Mouse (Mus musculus) left cerebral cortex, postnatal 14 days (tissue): Measurements from ENCODE around the gene Wwtr1. TPM values are rescaled to one million over a fixed set of nuclear protein-coding genes. Genes with fewer than 3 reads are reported as not detected.

ENCODE experiments used
- DNase-seq, 2 experiments: peaks; one replicate each; pipeline ENCODE4 v3.0.0; 2021 to 2022; ENCODE audit warnings: low spot score in 2 of 2, mixed read lengths in 1 of 2
- intact Hi-C: fragments of 180-260 bp; cut with DNase I; formaldehyde crosslinking; loops from one replicate; pipeline ENCODE4 v1.15.1; 2025
- long read RNA-seq, 2 experiments: library from polyadenylated mRNA; stranded (forward); transcript quantifications; one replicate each; pipeline ENCODE4 v2.0.0; 2021
- total RNA-seq, 2 experiments: library from RNA; stranded (reverse); gene quantifications; 2 replicates each; pipeline ENCODE4 v1.2.3; 2021

The Wwtr1 gene
- total RNA-seq, result 10 to 100 TPM; 20.6 to 20.7 TPM
- long read RNA-seq, experiment 1, full-length matches to known transcripts, result 22 of 28 reads
- long read RNA-seq, experiment 1, partial matches to known transcripts, result 3 of 28 reads
- long read RNA-seq, experiment 1, other reads (novel, unspliced or antisense), result 3 of 28 reads
- long read RNA-seq, experiment 2, full-length matches to known transcripts, result 30 of 36 reads
- long read RNA-seq, experiment 2, partial matches to known transcripts, result 6 of 36 reads
- long read RNA-seq, experiment 2, other reads (novel, unspliced or antisense), result 0 of 36 reads

DNA sequence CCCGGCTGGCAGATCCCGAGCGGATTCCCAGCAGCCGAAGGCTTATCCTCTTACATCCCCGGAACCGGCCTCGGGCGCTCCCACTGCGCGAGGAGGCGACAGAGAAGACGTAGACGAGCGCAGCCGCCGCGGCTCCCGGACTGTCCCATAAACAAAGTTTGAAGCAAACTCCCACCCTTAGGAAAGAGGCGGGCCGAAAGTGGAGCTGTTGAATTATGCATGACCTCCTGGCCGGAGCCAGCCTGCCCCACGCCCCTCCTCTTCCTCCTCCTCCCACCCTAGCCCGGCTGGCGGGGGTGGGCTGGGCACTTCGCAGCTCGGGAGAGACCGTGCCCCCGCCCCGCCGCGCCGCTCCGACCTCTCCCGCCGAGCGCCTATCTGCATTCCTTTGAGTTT is at the start of gene Wwtr1:
Gene Wwtr1, minus strand, starts transcription at position 251 of the 396 bp plus-strand sequence.
- intact Hi-C loops, result loop anchor here (1.0 to 5.0 kb wide), 2 partner anchors 58 to 105 kb away; no protein-coding TSS in a partner anchor
- DNase-seq, result peak; percentile 56 to 59

DNA sequence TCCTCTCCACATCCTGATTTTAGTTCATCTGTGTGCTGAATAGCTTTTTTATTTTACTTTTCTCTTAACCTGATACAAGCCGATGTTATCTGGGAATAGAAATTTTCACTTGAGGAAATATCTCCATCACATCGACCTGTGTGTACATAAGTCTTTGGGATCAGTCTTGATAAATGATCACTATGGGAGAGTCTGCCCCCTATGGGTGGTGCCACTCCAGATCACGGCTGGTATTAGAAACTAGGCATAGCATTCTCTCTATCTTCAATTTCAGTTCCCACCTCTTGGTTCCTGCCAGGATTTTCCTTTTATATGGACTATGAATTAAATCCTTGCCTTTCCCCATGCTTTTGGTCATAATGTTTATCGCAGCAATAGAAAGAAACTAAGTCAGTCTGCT is 44.0 kb upstream of the Wwtr1 start:
- intact Hi-C loops, result no loop called here
- DNase-seq, result no peak

DNA sequence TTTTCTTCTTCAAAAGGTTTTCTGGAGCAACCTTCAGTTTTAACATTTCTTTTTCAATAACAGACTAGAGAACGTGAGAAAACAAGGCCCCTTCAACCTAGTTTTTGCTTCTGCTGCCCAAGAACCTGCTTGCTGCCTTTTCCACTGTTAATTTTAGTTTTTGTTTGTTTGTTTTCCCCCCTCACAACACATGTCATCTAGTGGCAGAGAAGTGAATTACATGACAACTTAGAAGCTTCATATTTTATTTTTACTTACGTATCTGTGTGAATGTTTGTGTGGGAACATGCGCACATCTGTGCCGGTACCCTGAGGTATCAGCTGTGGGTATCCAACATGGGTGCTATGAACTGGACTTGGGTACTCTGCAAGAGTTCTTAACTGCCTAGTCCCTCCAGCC is 39.9 kb upstream of the Wwtr1 start:
- intact Hi-C loops, result no loop called here
- DNase-seq, result no peak

DNA sequence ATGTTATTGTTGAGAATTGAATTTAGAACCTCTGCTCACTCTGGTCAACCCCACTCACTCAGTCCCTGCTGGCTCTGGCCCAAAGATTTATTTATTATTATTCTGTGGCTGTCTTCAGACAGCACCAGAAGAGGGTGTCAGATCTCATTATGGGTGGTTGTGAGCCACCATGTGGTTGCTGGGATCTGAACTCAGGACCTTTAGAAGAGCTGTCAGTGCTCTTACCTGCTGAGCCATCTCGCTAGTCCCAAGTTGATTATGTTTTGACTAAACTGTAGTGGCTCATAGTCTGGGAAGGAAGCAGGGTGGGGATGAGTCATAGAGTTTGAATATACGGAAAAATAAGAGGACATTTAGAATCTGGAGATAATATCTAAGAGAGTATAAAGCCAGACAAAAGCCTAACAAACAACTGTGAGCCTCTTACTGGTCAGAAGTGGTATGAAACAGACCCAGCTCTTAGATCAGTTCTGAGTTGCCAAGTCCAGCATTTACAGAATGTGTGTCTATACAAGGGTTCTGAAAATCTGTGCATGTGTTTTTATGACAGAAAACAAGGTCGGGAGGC is 36.8 kb upstream of the Wwtr1 start:
- intact Hi-C loops, result no loop called here
- DNase-seq, result no peak

DNA sequence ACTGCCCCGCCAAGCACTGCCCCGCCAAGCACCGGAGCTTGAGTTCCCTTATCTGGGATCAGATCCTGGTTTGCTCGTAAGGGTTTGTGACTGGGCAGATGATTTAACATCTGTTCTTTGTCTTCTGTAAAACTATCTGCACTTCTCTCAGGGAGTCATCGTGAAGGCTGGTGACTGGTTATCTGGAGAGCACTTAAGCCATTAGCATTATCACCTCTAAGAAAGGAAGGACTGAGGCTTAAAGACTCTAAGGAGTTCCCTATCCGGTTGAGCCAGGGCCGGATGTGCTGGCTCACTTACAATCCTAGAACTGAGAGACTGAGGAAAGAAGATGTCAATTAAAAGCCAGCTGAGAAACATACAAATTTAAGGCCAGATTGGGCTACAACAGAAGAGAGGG is 36.1 kb upstream of the Wwtr1 start:
- intact Hi-C loops, result no loop called here
- no peak for DNase-seq

DNA sequence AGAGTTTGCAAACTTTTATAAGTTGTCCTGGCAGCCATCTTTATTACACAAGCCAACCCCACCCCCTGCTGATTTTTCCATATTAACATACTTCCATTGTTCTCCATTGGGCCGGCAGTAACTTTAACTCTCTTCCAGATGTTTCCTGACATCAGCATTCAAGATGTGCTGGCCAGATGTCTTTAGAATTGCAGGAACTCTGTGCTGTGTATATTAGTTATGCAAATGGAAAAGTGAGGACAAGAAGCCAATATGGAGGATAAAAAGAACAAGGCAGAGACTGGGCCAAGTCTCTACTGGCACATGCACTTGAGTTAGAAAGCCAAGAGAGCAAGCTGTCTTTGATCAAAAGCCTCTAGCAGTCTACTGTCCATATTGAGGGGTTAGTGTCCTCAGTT is 28.9 kb upstream of the Wwtr1 start:
- no peak for DNase-seq
- intact Hi-C loops, result no loop called here

DNA sequence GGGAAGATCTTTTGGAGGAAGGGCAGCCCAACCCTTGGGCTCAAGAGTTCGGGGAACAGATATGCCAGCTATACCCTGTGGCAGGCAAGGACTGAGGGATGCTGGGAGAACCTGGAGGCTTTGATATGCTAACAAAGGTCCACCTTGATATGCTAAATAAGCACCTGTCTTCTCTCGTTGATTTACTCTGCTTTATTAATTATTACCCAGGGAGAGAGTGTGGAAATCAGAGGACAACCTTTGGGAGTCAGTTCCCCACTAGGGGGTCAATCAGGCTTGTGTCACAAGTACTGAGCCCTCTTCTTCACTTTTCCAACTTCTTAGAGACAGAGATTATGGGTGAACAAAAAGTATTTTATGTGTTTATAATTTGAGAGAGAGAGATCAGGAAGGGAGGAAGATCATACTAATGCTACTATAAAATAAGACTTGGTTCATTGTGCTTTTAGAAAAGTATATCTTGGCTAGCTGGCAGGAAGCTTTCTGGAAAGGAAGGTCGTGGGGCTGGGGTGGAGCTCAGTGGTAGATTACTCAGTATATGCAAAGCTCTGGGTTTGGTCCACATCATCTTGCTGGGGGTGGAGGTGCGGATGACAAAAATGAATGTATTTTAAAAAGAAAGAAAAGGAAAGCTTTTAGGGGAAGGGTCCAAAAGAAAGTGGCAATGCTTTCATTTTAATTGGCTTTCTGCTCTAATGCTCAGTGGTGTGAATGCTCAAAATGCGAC is 28.3 kb upstream of the Wwtr1 start:
- intact Hi-C loops, result no loop called here
- no peak for DNase-seq

DNA sequence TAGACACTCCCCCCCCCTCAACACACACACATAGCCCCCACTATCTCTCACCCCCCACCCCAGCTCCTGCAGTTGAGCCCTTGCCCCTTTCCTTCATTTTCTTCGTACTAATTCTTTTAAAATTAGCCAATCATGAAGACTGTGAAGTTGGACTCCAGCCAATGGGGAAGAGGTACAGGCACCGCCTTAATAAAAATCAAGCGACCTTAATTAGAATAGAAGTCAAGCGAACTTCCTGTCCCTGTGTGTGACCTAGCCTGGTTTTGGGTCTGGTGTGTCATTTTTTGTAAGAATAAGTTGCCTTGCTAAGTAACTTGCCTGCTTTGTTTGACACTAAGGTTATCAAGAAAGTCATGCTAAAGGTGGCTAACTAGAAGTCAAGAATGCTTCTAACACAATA is 26.9 kb upstream of the Wwtr1 start:
- no peak for DNase-seq
- intact Hi-C loops, result no loop called here

DNA sequence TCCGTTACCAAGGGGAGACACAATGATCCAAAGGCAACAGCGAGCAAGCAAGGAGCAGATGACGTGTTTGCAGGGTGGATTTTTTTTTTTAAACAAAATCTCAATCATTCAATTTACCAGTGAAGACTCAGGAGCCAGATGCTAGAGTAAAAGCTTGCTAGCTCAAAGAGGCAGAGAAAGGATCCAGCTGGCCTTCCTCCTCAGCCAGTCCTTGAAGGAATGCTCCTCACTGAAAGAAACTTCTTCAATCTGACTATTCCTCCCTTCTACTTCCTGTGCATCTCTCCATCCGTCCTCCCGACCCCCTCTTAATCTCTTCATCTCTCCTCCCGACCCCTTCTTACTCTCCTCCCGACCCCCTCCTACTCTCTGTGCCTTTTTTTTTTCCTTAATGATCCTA is 20.9 kb upstream of the Wwtr1 start:
- intact Hi-C loops, result no loop called here
- no peak for DNase-seq

DNA sequence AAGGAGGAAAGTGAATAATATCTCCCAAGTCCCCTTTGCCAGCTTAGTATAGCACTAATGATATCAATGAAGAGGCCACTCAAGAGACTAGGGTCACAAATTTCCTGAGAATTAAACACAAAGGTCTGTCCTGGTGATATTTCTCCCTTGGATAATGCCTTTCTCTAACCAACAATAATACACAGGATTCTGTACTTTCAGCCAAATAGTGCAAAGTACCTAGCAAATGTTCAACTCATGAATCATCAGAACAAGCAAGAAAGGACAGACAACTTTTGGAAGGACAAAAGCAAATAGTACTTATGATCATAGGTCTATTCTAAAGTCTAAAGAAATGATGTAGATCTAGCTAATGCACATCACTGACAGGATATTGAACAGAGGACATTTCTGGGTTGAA is 19.8 kb upstream of the Wwtr1 start:
- DNase-seq, result no peak
- intact Hi-C loops, result no loop called here

DNA sequence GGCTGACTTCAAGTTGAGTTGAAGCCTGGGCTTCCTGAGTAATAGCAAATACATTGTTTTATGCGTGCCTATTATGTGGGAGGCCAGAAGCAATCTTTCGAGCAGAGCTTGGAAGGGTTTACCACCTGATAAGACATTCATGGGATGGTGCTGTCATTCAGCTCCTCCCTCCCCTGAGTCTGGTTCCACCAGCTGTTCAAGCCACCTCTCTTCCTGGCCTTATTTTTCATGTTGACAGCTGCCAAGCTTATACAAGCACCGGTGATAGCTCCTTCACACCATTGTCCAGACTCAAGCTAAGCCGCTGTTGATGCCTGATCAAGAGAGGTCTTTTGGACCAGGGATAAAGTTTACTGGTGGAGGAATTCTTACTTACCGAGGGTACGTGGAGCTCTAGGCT is 10.3 kb upstream of the Wwtr1 start:
- intact Hi-C loops, result no loop called here
- no peak for DNase-seq

DNA sequence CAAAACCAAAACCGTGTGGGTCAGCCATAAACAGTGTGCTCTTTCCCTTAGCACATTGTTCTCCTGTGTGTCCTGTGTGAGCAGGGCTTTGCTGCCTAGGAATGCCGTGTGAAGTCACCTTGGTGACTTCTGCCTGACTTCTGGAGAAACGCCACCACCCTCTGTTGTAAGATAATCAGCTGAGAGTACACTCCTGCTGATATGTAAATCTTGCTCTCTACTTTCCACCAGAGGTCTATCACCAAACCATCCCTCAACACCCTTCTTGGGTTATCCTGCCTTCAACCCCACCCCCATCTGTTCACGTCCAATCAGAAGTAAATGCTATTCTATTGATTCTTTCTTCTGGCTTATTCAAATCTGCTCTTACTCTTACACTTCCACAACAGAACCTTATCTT is 7.8 kb upstream of the Wwtr1 start:
- no peak for DNase-seq
- intact Hi-C loops, result no loop called here

DNA sequence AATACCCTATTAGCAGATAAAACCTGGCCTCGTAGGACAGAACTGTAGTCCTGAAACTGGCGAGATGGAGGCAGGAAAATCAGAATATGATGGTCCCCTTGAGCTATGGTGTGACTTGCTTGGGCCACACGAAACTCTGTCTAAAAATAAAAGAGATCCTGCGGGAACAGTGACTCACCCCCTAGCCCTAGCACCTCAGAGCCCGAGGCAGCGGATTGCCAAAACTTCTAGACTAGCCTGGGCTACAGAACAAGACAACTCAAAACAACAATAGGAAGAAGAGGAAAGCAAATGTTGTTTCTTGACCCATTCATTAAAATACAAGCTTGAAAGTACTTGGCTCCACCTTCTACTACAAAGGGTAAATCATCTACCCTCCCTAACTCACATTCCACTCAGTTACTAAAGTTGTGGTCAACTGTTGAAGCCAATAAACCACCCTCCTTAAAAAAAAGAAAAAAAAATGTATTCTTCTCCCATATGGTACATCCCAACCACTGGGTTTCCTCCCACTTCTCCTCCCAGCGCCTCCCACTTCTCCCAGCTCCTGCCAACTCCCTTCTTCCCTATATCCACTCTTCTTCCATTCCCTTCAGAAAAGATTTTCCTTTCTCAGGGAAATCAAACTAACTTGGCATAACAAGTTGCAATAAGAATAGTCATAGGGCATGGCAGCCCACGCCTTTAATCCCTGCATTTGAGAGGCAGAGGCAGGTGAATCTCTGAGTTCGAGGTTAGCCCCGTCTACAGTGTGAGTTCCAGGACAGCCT is 4.9 kb upstream of the Wwtr1 start:
- intact Hi-C loops, result no loop called here

DNA sequence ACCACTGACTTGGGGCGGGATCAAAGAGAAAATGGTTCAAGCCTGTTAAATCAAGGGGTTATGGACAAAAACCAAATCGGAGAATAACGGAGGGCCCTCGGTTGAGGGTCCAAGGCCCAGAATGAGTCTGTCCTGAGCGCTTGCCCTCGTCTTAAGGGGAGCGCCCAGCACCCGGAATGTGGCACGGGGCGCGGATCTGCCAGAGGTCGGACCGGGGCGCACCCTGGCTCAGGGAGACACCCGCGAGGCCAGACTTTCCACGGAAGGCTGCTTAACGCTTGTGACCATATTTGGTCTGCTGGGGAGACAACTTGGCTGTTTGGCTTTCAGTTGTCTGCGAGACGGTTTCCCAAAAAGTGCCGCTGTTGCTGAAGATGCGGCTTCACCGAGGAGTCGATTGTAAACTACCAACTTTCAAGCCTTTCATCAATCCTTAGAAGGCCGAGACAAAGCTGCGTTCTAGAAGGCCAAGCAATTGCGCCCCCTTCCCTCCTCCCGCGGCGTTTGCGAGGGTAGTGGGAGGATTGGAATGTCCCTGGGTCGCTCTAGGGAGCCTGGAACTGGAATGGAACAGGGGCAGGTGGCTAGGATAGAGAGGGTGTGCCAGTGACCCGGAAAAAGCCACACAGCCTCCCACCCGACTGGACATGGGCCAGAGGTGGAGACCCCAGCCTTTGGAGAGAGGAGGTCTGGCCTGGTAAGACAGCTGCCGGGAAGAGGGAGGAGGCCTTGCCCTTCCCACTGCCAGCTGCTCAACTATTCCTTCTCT is 530 bp upstream of the Wwtr1 start:
- DNase-seq, result peak; percentile 8 to 14
- intact Hi-C loops, result loop anchor here (5.0 kb wide), 1 partner anchor 59 kb away; no protein-coding TSS in a partner anchor

More for the DNA sequence above, 4.9 kb upstream of the Wwtr1 start:
- DNase-seq, result no peak

DNA sequence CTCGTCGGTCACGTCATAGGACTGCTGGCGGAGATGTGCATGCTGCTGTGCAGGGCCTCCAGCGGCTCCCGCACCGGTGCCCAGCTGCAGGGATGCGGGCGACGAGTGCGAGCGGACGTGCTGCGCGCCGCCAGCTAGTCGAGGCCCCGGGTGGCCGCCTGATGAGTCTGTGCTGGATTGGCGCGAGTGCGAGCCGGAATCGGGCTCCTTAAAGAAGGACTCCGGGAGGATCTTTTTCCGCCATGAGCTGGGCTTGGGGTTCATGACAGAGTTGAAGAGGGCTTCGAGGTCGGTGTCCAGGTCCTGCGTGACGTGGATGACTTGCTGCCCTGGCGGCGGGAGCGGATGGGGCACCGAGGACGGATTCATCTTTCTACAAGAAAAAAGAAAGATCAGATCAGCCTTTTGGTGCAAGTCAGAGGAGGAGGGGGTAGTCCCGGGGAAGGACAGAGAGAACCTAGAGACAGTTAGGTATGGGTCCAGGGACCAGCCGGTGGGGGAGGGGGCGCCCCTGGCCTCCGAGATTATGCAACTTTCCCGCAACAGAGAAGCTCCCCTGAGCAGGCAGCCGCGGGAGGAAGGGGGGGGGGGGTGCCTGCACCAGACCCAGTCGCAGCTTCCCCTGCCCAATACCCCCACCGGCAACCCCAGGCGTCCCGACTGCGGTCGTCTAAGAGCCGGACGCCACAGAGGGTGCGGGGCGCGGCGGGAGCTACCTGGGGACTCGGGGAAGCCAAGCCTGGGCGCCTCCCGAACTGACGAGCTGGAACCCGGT is 638 bp downstream of the Wwtr1 start:
- intact Hi-C loops, result loop anchor here (1.0 to 5.0 kb wide), 2 partner anchors 58 to 105 kb away; no protein-coding TSS in a partner anchor
- peak; percentile 12 to 36 for DNase-seq

DNA sequence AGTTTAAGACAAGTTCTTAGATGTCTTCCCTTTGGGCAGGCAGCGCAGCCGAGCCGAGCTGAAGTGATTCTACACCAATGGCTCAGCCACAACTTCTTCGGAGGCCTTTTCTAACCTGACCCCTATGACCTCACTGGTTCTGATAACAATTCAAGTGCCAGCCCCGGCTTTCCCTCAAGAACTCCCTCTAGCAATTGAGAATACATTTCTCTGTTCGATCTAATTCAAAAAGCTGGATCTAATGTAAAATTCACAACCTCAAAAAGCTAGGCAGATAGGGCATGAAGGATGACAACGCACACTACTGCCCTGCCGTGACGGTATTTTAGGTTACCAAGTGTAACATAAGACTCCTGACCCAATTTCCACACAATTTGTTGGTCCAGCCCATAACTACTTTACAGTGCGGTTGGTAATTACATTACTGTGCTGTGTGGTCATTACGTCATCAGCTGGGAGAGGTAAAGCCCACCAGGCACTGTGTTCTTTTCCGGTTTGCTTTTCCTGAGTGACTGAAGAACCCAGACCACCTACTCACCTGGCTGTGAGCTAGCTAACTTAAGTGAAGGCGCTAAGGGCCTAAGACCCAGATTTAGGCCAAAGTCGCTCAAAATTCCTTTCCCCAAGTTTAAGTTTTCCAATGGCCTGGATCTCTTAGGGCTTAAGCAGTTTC is 1.7 kb downstream of the Wwtr1 start:
- DNase-seq, result no peak
- intact Hi-C loops, result no loop called here

DNA sequence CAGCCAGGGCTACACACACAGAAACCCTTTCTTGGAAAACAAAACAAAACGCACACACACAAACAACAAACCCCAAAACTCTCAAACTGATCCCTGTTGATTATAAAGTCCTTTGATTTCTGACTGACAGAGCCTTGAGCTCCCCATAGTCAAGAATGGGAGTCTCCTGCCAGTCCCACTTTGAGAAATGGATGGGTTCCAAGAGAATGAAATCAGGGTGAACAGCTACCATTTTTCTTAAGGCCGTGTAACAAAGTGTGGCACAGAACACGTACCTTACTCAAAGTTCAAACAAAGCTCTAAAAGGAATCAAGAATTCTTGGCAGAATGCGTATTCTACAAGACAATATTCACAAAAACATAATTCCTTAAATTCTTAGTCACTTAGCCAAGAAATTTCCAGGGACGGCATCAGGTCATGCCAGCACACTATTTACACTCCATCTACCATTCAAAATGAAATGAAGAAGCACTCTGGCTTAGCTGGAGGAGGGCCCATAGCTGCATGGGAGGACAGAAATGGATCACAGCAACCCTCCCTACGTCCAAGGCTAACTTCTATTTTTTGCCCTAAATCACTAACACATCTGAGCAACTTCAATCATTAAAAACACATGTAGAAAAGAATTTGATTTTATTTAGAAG is 3.3 kb downstream of the Wwtr1 start:
- intact Hi-C loops, result no loop called here
- DNase-seq, result no peak

DNA sequence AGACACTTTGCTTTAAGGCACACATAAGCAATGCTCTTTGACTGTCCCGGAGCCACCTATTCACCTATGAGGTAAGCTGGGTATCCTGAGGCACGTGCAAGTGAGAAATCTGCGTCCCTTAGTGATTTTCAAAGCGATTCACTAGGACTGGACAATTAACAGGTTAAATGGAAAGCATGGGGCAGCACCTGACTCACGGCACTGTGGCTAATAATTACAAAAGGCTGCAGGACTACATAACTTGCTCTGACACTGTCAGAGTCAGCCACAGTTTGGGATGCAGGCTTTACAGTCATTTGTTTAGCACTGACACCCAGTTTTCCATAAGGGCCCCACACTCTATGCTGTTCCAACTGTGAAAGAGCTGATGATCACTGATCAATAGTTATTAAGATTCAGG is 9.1 kb downstream of the Wwtr1 start:
- intact Hi-C loops, result no loop called here
- DNase-seq, result no peak
